Mouse (Mus musculus): ENCODE measurements at regions not wholly inside any gene's neighbourhood (a gene's known extent, or its start where the extent isn't known, plus 50 kb on each side); places are given as distances from the start of the nearest gene placed in this dataset.

DNA sequence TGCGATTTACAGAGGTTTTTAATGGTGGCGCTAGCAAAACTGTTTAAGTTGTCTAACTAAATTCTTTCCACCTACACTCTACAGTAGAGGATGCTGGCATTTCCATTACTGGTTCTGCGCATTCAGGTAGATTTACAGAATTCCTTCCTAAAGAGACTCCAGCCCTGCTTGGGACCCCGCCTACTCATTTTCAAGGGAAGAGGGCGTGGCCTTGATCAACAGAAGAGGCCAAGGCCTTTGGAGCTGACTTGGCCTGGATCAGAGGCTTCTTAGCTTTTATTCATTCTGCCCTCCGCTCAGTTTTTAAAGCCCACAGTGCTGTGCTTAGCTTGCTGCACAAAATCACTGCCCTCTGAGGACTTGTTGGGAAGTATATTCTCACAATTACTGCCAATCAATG, 364.8 kb downstream of the Nkx6-1 start:
- no peak for DNase-seq (ENCODE audit: extremely low spot score, low read depth, low spot score)

- DNase-seq (ENCODE audit: extremely low spot score, low read depth, low spot score), result no peak
Observed at GRCm38 (mm10) chr5:101298411-101298810, 366.4 kb downstream of the Nkx6-1 start.

GRCm38 (mm10) chr5:101297511-101298102, 367.2 kb downstream of the Nkx6-1 start:
- no peak for DNase-seq (ENCODE audit: extremely low spot score, low read depth, low spot score)

DNA sequence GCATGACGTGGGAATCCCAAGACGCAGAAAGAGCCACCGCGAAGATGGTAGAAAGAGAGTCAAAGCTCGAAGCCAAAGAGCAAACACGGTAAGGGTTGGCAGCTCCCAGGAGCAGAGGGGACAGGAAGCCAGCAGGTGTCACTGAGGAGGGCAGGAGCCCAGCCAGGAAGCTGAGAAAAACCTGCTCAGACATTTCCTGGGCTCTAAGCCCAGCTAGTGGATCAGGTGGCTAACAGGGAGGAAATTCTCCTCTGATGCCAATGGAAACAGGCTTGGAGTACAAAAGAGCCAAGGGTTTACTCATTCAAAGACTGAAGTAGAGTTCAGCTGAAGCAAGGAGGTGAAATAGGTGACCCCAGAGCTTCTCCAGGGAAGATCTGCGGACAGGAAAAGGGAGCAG, 368.9 kb downstream of the Nkx6-1 start:
- no peak for DNase-seq (ENCODE audit: extremely low spot score, low read depth, low spot score)

GRCm38 (mm10) chr5:101294031-101294430, 370.8 kb downstream of the Nkx6-1 start:
- no peak for DNase-seq (ENCODE audit: extremely low spot score, low read depth, low spot score)

DNA sequence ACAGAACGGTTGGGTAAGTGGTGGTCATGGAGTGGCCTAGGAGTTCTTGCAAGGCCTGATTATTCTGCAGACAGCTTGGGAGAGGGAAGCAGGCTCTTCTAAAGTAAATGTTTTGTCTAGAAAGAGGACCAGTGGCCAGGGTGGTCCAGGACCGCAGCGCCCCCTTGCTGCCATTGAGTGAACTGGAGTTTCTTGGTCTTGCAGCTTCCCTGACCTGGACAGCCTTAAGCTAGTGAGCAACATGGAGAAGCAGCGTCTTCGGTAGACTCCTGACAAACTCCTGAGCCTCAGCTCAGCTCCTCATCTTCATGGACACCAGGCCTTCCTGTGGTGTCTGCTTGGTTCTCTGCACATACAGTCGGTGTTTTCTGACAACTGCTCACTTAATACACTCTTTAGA, 376.4 kb downstream of the Nkx6-1 start:
- DNase-seq (ENCODE audit: extremely low spot score, low read depth, low spot score), result no peak

DNA sequence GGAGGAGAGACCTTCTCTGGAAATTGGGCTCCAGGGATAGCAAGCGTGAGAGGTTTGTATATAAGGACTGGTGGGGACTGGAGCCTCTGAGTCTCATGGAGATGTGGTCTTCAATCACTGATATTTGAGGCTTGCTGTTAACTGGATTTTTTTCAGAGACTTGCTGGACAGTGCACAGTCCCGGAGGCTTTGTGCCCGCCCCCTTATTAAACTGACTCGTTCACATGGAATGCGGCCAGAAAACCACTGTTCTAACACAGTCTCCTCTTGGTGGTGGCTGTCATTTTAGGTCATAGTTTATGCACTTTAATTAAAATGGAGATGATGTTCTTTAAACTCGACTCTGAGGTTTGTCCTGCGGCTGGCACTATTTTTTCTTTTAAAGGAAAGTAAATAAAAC, 378.9 kb downstream of the Nkx6-1 start:
- no peak for DNase-seq (ENCODE audit: extremely low spot score, low read depth, low spot score)

DNA sequence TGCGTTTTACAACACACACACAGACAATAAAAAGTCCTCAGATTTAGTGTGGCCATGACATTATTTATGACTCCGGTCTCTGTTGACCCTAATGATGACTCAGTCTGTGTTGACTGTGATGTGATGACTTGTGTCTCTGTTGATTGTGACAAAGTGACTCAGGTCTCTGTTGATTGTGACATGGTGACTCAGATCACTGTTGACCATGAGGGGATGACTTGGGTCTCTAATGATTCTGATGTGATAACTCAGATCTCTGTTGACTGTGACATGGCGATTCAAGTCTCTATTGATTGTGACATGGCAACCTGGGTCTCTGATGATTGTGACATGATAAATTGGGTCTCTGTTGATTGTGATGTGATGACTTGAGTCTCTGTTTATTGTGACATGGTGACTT, 405.0 kb downstream of the Gpat3 start:
- no peak for DNase-seq (ENCODE audit: extremely low spot score, low read depth, low spot score)

DNA sequence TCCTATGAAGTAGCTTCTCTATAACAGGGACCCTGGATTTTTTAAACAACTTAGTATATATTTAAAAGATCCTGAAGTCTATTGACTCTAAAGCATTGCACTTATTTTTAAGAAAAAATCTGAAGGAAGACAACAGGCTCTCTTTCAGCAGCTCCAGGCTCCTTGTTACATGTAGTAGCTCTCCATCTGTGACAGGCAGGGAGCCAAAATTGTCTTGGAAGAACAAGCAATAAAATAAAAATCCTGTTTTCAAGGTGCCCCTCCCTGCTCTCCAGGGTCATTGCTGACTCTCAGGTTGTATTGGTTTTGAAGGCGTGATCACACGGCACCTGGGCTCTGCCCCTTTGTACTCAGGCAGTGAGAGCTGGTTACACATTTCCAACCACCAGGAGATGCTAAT, 397.1 kb downstream of the Gpat3 start:
- no peak for DNase-seq (ENCODE audit: extremely low spot score, low read depth, low spot score)

GRCm38 (mm10) chr5:101239298-101240118, 394.0 kb downstream of the Gpat3 start:
- DNase-seq (ENCODE audit: extremely low spot score, low read depth, low spot score), result no peak

- DNase-seq (ENCODE audit: extremely low spot score, low read depth, low spot score), result no peak
Observed at GRCm38 (mm10) chr5:101236163-101236693, 390.7 kb downstream of the Gpat3 start.

DNA sequence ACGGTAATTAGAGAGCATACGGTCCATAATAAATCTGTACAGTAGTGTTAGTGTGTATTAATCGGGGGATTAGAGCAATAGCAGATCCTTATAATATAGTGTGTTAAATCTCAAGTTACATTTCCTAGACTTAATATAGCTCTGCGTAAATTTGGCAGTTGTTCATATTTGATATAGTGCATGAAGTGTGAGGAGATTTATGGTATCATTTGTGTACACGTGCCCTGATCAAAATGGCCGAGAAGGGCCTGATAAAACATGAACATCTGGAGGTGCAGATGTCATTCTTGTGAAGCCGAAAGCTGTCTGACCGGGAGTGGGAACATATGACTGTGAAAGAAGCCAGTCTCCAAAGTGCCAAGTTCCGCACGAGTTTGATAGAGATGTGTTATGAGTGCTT, 376.9 kb downstream of the Gpat3 start:
- DNase-seq (ENCODE audit: extremely low spot score, low read depth, low spot score), result no peak

DNA sequence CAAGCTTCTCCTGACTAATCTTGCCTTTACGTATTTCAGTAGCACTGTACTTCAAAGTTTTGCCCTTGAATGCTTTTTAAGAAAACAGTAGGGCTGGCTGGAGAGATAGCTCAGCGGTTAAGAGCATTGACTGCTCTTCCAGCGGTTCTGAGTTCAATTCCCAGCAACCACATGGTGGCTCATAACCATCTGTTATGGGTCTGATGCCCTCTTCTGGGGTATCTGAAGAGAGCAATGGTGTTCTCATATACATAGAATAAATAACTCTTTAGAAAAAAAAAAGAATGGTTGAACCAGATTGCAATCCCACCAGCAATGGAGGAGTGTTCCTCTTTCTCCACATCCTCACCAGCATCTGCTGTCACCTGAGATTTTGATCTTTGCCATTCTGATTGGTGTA, 372.6 kb downstream of the Gpat3 start:
- no peak for DNase-seq (ENCODE audit: extremely low spot score, low read depth, low spot score)

DNA sequence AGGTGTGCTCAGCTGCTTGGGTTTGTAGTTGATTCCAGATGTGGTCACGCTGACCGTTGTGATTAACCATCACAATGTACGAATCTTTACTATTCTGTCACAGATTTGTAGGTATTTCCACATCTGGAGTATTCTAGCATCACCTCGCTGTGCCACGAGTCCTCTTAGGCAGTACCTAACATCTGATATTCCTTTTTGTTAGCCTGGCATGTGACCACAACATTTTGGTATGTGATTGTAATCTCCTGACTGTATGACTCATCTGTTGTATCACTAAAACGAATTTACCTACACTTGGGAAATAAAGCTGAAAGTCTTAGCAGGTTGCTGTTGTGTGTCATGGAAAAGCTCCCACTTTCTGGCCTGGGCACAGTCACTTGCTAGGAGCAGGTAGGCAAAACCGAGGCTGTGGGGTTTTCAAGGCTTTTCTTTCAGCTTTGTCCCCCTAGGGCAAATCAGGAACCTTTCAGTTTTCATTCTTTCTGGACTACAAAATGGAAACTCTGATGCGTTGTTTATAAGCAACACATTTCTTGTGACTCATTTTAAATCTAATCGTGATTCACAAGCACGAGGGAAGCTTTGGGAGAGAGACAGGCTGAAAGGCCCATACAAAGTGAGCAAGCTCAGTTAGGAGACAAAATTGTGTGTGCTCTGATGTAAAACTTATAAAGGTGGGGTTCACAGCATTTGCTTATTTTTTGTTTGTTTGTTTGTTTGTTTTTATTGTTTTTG, 371.5 kb downstream of the Gpat3 start:
- DNase-seq (ENCODE audit: extremely low spot score, low read depth, low spot score), result no peak

- no peak for DNase-seq (ENCODE audit: extremely low spot score, low read depth, low spot score)
Observed at GRCm38 (mm10) chr5:101211974-101212373, 366.5 kb downstream of the Gpat3 start.

GRCm38 (mm10) chr5:101208150-101208549, 362.6 kb downstream of the Gpat3 start:
- no peak for DNase-seq (ENCODE audit: extremely low spot score, low read depth, low spot score)

DNA sequence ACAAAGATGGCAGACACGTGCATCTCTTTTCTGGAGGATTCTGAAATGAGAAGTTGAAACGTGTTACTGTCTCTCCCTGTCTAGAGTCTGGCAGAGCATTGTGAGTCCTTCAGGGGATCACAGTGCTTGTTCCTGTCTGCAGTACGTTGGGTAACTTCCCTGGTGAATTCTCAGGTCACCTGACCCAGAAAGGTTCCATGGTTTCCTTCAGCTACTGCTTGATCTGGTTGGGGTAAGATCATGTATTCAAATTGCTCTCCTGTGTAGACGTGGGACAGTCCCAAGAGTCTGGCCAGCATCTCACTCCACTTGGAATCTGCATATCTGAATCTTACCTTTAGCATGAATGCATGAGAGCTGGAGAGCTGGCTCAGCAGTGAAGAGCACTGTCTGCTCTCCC, 350.0 kb downstream of the Gpat3 start:
- no peak for DNase-seq (ENCODE audit: extremely low spot score, low read depth, low spot score)

DNA sequence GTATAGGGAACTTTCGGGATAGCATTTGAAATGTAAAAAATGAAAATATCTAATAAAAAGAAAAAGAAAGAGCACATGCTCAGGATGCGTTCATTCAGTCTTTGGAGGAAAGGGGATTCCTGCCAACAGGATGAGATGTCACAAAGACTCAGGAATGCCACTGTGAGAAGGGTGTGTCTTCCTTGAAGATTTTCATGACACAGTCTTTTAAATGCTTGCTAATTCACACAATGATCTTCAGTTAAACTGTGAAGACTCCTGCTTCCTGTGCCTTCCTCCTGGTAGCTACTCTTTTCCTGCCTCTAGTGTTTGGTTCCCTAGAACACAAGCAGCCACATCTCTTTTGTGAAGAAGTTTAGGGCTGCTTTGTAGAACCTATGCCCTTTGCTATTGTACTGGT, 345.5 kb downstream of the Gpat3 start:
- DNase-seq (ENCODE audit: extremely low spot score, low read depth, low spot score), result no peak

DNA sequence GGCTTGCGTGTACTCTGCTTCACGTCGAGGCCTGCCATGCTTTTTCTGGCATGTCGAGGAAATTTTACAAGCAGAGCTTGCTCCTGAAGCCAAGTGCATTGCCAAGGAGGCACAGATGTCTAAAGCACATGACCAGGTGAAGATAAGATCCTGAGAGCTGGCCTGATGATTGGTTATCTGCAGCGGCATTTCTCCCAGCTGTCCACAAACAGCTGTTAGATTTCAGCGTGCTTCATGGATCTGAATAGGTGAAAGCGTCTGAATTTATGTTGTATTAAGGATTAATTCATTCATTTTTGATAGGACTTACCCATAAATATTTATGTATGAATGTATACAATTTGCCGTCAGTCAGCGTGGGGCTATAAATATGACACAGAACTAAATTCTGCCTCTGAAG, 327.7 kb downstream of the Gpat3 start:
- no peak for DNase-seq (ENCODE audit: extremely low spot score, low read depth, low spot score)

GRCm38 (mm10) chr5:101172782-101173181, 327.3 kb downstream of the Gpat3 start:
- no peak for DNase-seq (ENCODE audit: extremely low spot score, low read depth, low spot score)

DNA sequence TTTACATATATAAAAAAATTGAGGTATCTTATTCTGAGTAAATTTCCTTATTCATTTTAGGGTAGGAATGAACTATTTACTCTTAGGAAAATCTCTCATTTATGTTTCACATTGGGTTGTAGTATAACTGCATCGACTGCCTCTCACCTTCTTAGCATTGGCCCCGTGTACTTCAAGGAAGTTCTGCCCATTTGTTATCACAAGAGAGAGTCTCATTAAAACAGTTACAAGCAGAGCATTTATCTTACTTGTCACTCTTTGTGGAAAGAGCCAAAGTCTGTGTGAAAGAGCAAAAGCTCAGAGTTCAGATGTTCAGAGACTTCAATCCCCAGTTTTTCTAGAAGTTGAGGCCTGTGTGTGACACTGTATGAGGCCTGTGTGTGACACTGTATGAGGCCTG, 323.6 kb downstream of the Gpat3 start:
- no peak for DNase-seq (ENCODE audit: extremely low spot score, low read depth, low spot score)
